Mouse (Mus musculus) thymus, adult 2 months (tissue): ENCODE results near the gene Itih5. TPM values are rescaled to one million over a fixed set of nuclear protein-coding genes. Genes with fewer than 3 reads are reported as not detected.

Experiments used
- DNase-seq: peaks from one replicate; pipeline ENCODE4 v3.0.0; 2021
- H3K27ac ChIP-seq: fragments of 200-500 bp; 2 replicates; pipeline ENCODE4 v1.5.1; 2012; ENCODE audit warnings: low read length, control low read depth; ENCODE audit not compliant: control insufficient read depth, insufficient read depth
- H3K27me3 ChIP-seq: fragments of 200-500 bp; 2 replicates; pipeline ENCODE4 v1.6.1; 2012; ENCODE audit warnings: mild to moderate bottlenecking, low read length, moderate library complexity, mixed read lengths; ENCODE audit not compliant: control insufficient read depth, insufficient read depth
- H3K36me3 ChIP-seq: fragments of 200-500 bp; 2 replicates; pipeline ENCODE4 v1.6.1; 2012; ENCODE audit warnings: mild to moderate bottlenecking, low read length, moderate library complexity; ENCODE audit not compliant: control insufficient read depth, insufficient read depth
- H3K4me1 ChIP-seq: fragments of 200-500 bp; replicated peaks from 2 replicates; pipeline ENCODE4 v1.6.1; 2012; ENCODE audit warnings: low read length; ENCODE audit not compliant: control insufficient read depth, insufficient read depth
- H3K4me3 ChIP-seq: fragments of 200-500 bp; 2 replicates; pipeline ENCODE4 v1.5.1; 2012; ENCODE audit warnings: mild to moderate bottlenecking, low read length, control low read depth, moderate library complexity; ENCODE audit not compliant: control insufficient read depth, insufficient read depth
- CTCF ChIP-seq: fragments of 200-500 bp; IDR thresholded peaks from 2 replicates; pipeline ENCODE4 v1.5.1; 2012; ENCODE audit warnings: mild to moderate bottlenecking, control low read depth, low read length, moderate library complexity, borderline replicate concordance; ENCODE audit not compliant: control insufficient read depth, poor library complexity, insufficient read depth; ENCODE audit errors: extremely low read depth
- POLR2A ChIP-seq: fragments of 200-500 bp; IDR thresholded peaks from 2 replicates; pipeline ENCODE4 v1.6.1; 2012; ENCODE audit warnings: mild to moderate bottlenecking, low read length, control low read depth, moderate library complexity; ENCODE audit not compliant: control insufficient read depth, poor library complexity, insufficient read depth; ENCODE audit errors: extremely low read depth
- WGBS: fragments of 180-500 bp; shearing (Covaris S2); methylation state at CpG from one replicate; pipeline ENCODE4 v1.1.7; 2018; 5-methylcytosine and 5-hydroxymethylcytosine counted together
- polyA plus RNA-seq: library from polyadenylated mRNA; depleted of rRNA; stranded (reverse); fragments of >200 nt; gene quantifications from 2 replicates; pipeline ENCODE4 v1.2.3, GENCODE M21; 2012

Gene Itih5
- polyA plus RNA-seq, 1 experiment: 4.4 TPM

- no peak for DNase-seq
- Histone ChIP-seq H3K27ac (no peak overlapping the region), H3K36me3 (no peaks in the 10 kb centered on the region), H3K27me3 (no peaks in the 10 kb centered on the region), H3K4me3 (no peak overlapping the region), H3K4me1 (no peaks in the 10 kb centered on the region)
- WGBS: 88% methylated on average over 3 of the region's 3 CpGs
- TF ChIP-seq POLR2A (no peak), CTCF (no peak)
These were observed 47.4 kb downstream of the Itih5 start for GRCm38 (mm10) chr2:10200736-10201285.

- no peaks in the 10 kb centered on the region for H3K4me1 ChIP-seq
- H3K27me3 ChIP-seq: no peaks in the 10 kb centered on the region
- no peaks in the 10 kb centered on the region for H3K36me3 ChIP-seq
- DNase-seq: no peak
- H3K4me3 ChIP-seq: no peak overlapping the region
- TF ChIP-seq CTCF (no peak), POLR2A (no peak)
- no peak overlapping the region for H3K27ac ChIP-seq
- WGBS: 94% methylated on average over 3 of the region's 3 CpGs
These were observed 50.9 kb downstream of the Itih5 start for GRCm38 (mm10) chr2:10204301-10204700.

GRCm38 (mm10) chr2:10213468-10213867, 60.1 kb downstream of the Itih5 start:
- 96% methylated on average over 12 of the region's 12 CpGs for WGBS
- Histone ChIP-seq H3K36me3 (no peaks in the 10 kb centered on the region), H3K4me1 (no peaks in the 10 kb centered on the region), H3K4me3 (no peak overlapping the region), H3K27me3 (no peaks in the 10 kb centered on the region), H3K27ac (no peak overlapping the region)
- no peak for DNase-seq
- TF ChIP-seq POLR2A (no peak), CTCF (no peak)

- H3K4me1 ChIP-seq: no peaks in the 10 kb centered on the region
- no peak overlapping the region for H3K4me3 ChIP-seq
- TF ChIP-seq CTCF (no peak), POLR2A (no peak)
- H3K36me3 ChIP-seq: no peaks in the 10 kb centered on the region
- no peak for DNase-seq
- H3K27ac ChIP-seq: no peak overlapping the region
- WGBS: 95% methylated on average over 7 of the region's 7 CpGs
- no peaks in the 10 kb centered on the region for H3K27me3 ChIP-seq
These were observed 62.6 kb downstream of the Itih5 start for GRCm38 (mm10) chr2:10215876-10216565.

GRCm38 (mm10) chr2:10216566-10217247, 63.3 kb downstream of the Itih5 start:
- no peak overlapping the region for H3K4me3 ChIP-seq
- H3K36me3 ChIP-seq: no peaks in the 10 kb centered on the region
- no peaks in the 10 kb centered on the region for H3K4me1 ChIP-seq
- no peak overlapping the region for H3K27ac ChIP-seq
- H3K27me3 ChIP-seq: no peaks in the 10 kb centered on the region
- DNase-seq: no peak
- TF ChIP-seq CTCF: no peak
- TF ChIP-seq POLR2A: no peak
- 89% methylated on average over 7 of the region's 7 CpGs for WGBS

GRCm38 (mm10) chr2:10221862-10222261, 68.5 kb downstream of the Itih5 start:
- no peak overlapping the region for H3K4me3 ChIP-seq
- no peak overlapping the region for H3K27ac ChIP-seq
- TF ChIP-seq CTCF (no peak), POLR2A (no peak)
- WGBS: 97% methylated on average over 4 of the region's 4 CpGs
- no peaks in the 10 kb centered on the region for H3K27me3 ChIP-seq
- no peaks in the 10 kb centered on the region for H3K36me3 ChIP-seq
- DNase-seq: no peak
- no peaks in the 10 kb centered on the region for H3K4me1 ChIP-seq
